Mouse (Mus musculus): ENCODE measurements around the gene Gucy2e. TPM values are rescaled to one million over a fixed set of nuclear protein-coding genes. Genes with fewer than 3 reads are reported as not detected.
A peak's percentile ranks its signal among the peaks of the same experiment; 100 is the strongest.

Gucy2e gene
- polyA plus RNA-seq, 1 experiment from 2014 or later: not detected

DNA sequence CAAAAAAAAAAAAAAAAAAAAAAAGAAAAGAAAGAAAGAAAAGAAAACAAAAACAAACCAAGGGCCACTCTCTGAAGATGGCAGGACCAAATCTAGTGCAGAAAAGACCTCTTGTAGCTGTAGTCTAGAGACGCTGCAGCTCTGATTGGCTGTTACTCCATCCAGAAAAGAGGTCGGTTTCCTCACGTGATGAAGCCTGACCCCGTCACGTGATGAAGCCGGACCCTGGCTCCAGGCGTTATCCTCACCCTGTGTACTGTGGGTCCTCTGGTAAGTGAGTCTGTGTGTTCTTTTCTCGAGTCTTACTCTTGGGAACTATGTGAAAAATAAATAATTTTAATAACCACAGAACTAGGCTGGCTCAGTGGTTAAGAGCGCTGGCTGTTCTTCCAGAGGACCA lies 28.6 kb upstream of the Gucy2e start:
- 80% methylated on average over 9 of the region's 9 CpGs for WGBS
- ATAC-seq (ENCODE audit: low FRiP score) (no peak), DNase-seq (ENCODE audit: low spot score) (no peak)
- Histone ChIP-seq H3K27me3 (ENCODE audit: control insufficient read depth, insufficient read depth, low read length) (no peaks in the 10 kb centered on the region; the same call in 1 of the 2 replicates), H3K4me3 (ENCODE audit: low read depth, low read length) (no peak overlapping the region), H3K9me3 (ENCODE audit: control insufficient read depth, low read length) (no peaks in the 10 kb centered on the region), H3K27ac (ENCODE audit: low read depth, low read length) (no peak overlapping the region), H3K4me1 (replicated peaks; ENCODE audit: control insufficient read depth, insufficient read depth, low read length) (no peaks in the 10 kb centered on the region), H3K36me3 (ENCODE audit: control insufficient read depth, insufficient read depth, low read length) (no peaks in the 10 kb centered on the region), H3K4me2 (replicated peaks; ENCODE audit: low read depth, low read length) (no peak overlapping the region), H3K9ac (ENCODE audit: low read depth, low read length) (no peak overlapping the region)

DNA sequence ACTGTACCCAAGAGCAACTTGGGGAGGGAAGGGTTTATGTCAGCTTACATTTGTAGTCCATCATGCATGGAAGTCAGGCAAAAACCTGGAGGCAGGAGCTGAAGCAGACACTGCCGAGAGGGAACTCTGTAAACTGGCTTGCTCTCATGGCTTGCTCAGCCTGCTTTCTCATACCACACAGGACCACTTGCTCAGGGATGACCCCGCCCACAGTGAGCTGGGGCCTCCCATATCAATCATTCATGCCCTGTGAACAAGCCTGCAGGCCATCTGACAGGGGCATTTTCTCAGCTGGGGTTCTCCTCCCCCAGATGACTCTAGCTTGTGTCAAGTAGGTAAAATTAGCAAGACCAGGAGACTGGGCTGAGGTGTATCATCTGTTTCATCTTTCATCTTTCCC lies 27.4 kb upstream of the Gucy2e start:
- Histone ChIP-seq H3K9me3 (ENCODE audit: control insufficient read depth, low read length) (no peaks in the 10 kb centered on the region), H3K4me3 (ENCODE audit: low read depth, low read length) (no peak overlapping the region), H3K27me3 (ENCODE audit: control insufficient read depth, insufficient read depth, low read length) (no peaks in the 10 kb centered on the region; the same call in 1 of the 2 replicates), H3K36me3 (ENCODE audit: control insufficient read depth, insufficient read depth, low read length) (no peaks in the 10 kb centered on the region), H3K9ac (ENCODE audit: low read depth, low read length) (no peak overlapping the region), H3K4me2 (replicated peaks; ENCODE audit: low read depth, low read length) (no peak overlapping the region), H3K4me1 (replicated peaks; ENCODE audit: control insufficient read depth, insufficient read depth, low read length) (no peaks in the 10 kb centered on the region), H3K27ac (ENCODE audit: low read depth, low read length) (no peak overlapping the region)
- WGBS: 57% methylated on average over 2 of the region's 2 CpGs
- no peak for ATAC-seq (ENCODE audit: low FRiP score)
- no peak for DNase-seq (ENCODE audit: low spot score)

- Histone ChIP-seq H3K4me1 (replicated peaks; ENCODE audit: control insufficient read depth, insufficient read depth, low read length) (no peaks in the 10 kb centered on the region), H3K36me3 (ENCODE audit: control insufficient read depth, insufficient read depth, low read length) (no peaks in the 10 kb centered on the region), H3K4me2 (replicated peaks; ENCODE audit: low read depth, low read length) (no peak overlapping the region), H3K27ac (ENCODE audit: low read depth, low read length) (no peak overlapping the region), H3K4me3 (ENCODE audit: low read depth, low read length) (no peak overlapping the region), H3K27me3 (ENCODE audit: control insufficient read depth, insufficient read depth, low read length) (no peaks in the 10 kb centered on the region), H3K9me3 (ENCODE audit: control insufficient read depth, low read length) (no peaks in the 10 kb centered on the region), H3K9ac (ENCODE audit: low read depth, low read length) (no peak overlapping the region)
- WGBS: 100% methylated on average over 1 of the region's 1 CpGs
- DNase-seq (ENCODE audit: low spot score) (no peak), ATAC-seq (ENCODE audit: low FRiP score) (no peak)
Measured at GRCm38 (mm10) chr11:69260111-69260510, 23.3 kb upstream of the Gucy2e start.

DNA sequence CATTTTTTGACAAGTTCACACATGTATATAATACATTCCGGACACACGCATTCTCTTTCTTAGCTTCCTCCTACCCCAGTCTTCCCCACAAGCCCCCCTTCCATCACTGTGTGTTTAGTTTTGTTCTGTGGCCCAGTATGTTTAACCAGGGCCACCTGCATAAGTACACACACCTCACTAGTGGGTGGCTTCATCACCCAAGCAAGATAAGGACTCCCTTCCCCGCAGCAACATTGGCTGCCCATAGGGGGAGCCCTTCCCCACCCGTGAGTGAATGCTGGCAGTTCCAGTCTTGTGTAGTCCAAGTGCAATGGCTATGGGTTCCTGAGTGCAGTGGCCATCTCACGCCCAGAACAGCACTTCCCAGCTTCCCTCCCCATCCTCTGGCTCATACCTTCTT lies 21.5 kb upstream of the Gucy2e start:
- 53% methylated on average over 5 of the region's 5 CpGs for WGBS
- no peak overlapping the region for H3K4me3 ChIP-seq (ENCODE audit: low read depth, low read length)
- no peak overlapping the region for H3K27ac ChIP-seq (ENCODE audit: low read depth, low read length)
- no peak for ATAC-seq (ENCODE audit: low FRiP score)
- H3K4me1 ChIP-seq (replicated peaks; ENCODE audit: control insufficient read depth, insufficient read depth, low read length): no peaks in the 10 kb centered on the region
- DNase-seq (ENCODE audit: low spot score): peak; percentile 68
- no peak overlapping the region for H3K4me2 ChIP-seq (replicated peaks; ENCODE audit: low read depth, low read length)
- H3K27me3 ChIP-seq (ENCODE audit: control insufficient read depth, insufficient read depth, low read length): no peaks in the 10 kb centered on the region
- no peaks in the 10 kb centered on the region for H3K36me3 ChIP-seq (ENCODE audit: control insufficient read depth, insufficient read depth, low read length)
- H3K9ac ChIP-seq (ENCODE audit: low read depth, low read length): no peak overlapping the region
- H3K9me3 ChIP-seq (ENCODE audit: control insufficient read depth, low read length): no peaks in the 10 kb centered on the region

DNA sequence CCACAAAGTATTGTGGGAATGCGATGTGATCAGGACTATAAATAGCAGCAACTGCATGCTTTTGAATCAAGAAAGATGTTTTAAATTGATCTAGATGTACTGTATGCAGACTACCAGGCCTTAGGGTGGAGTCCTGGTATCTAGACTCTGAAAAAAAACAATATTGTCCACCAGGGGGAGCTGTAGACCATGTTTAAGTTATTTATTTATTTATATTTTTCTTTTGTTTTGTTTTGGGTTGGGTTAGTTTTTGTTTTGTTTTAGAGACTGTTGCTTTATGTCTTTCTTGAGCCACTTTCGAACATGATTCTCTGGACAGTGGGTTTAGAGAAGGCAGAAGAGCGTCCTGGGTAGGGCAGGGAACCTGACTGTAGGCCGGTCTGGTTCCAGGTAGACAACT lies 21.0 kb upstream of the Gucy2e start:
- H3K4me2 ChIP-seq (replicated peaks; ENCODE audit: low read depth, low read length): no peak overlapping the region
- no peak overlapping the region for H3K27ac ChIP-seq (ENCODE audit: low read depth, low read length)
- DNase-seq (ENCODE audit: low spot score): peak; percentile 70
- no peak for ATAC-seq (ENCODE audit: low FRiP score)
- 54% methylated on average over 4 of the region's 4 CpGs for WGBS
- no peaks in the 10 kb centered on the region for H3K9me3 ChIP-seq (ENCODE audit: control insufficient read depth, low read length)
- H3K9ac ChIP-seq (ENCODE audit: low read depth, low read length): no peak overlapping the region
- no peaks in the 10 kb centered on the region for H3K4me1 ChIP-seq (replicated peaks; ENCODE audit: control insufficient read depth, insufficient read depth, low read length)
- H3K4me3 ChIP-seq (ENCODE audit: low read depth, low read length): no peak overlapping the region
- no peaks in the 10 kb centered on the region for H3K27me3 ChIP-seq (ENCODE audit: control insufficient read depth, insufficient read depth, low read length)
- H3K36me3 ChIP-seq (ENCODE audit: control insufficient read depth, insufficient read depth, low read length): no peaks in the 10 kb centered on the region

DNA sequence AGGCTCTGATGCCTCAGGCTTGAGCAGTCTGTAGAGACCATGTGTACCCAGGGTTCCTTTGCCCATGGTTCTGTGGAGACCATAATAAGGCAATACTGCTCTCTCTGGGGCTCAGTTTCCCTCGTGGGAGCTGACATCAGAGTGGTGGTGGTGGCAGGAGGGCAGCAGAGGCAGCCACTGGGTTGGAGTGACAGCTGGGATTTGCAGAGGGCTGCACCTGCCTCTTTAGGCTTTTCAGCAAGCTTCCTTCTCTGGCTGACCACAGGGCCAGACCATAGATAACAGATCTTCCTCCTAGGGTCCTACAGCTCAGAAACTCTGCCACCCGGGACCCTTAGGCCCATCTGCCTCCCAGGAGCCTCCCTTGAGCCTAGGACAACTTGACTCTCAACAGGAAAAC lies 20.2 kb upstream of the Gucy2e start:
- Histone ChIP-seq H3K9me3 (ENCODE audit: control insufficient read depth, low read length) (no peaks in the 10 kb centered on the region), H3K36me3 (ENCODE audit: control insufficient read depth, insufficient read depth, low read length) (no peaks in the 10 kb centered on the region), H3K27ac (ENCODE audit: low read depth, low read length) (no peak overlapping the region), H3K4me1 (replicated peaks; ENCODE audit: control insufficient read depth, insufficient read depth, low read length) (no peaks in the 10 kb centered on the region), H3K27me3 (ENCODE audit: control insufficient read depth, insufficient read depth, low read length) (no peaks in the 10 kb centered on the region), H3K9ac (ENCODE audit: low read depth, low read length) (no peak overlapping the region), H3K4me2 (replicated peaks; ENCODE audit: low read depth, low read length) (no peak overlapping the region), H3K4me3 (ENCODE audit: low read depth, low read length) (no peak overlapping the region)
- 68% methylated on average over 2 of the region's 2 CpGs for whole genome bisulfite sequencing
- ATAC-seq (ENCODE audit: low FRiP score) (no peak), DNase-seq (ENCODE audit: low spot score) (no peak)

GRCm38 (mm10) chr11:69254808-69255207 lies 18.0 kb upstream of the Gucy2e start:
- Histone ChIP-seq H3K4me1 (replicated peaks; ENCODE audit: control insufficient read depth, insufficient read depth, low read length) (no peaks in the 10 kb centered on the region), H3K9me3 (ENCODE audit: control insufficient read depth, low read length) (no peaks in the 10 kb centered on the region), H3K27ac (ENCODE audit: low read depth, low read length) (no peak overlapping the region), H3K4me3 (ENCODE audit: low read depth, low read length) (no peak overlapping the region), H3K27me3 (ENCODE audit: control insufficient read depth, insufficient read depth, low read length) (no peaks in the 10 kb centered on the region), H3K4me2 (replicated peaks; ENCODE audit: low read depth, low read length) (no peak overlapping the region), H3K9ac (ENCODE audit: low read depth, low read length) (no peak overlapping the region), H3K36me3 (ENCODE audit: control insufficient read depth, insufficient read depth, low read length) (no peaks in the 10 kb centered on the region)
- ATAC-seq (ENCODE audit: low FRiP score) (no peak), DNase-seq (ENCODE audit: low spot score) (no peak)
- 84% methylated on average over 5 of the region's 5 CpGs for WGBS

DNA sequence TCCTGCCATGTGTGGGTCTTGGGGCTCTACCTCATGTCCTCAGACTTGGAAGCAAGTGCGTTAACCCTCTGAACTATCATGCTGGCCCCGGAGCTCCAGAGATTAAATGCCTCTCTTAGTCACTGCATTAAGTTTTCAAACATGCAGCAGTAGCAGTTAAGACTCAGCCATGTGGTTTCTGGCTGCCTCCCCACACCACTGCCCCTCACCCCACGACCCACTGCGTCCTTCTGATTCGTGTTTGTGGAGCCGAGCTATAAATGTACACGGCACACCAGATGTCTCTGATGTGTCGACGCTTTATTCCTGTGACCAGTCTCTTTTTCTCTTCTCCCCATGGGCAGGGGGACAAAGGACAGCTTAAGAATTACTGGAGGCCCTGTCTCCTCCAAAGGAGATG lies 16.3 kb upstream of the Gucy2e start:
- ATAC-seq (ENCODE audit: low FRiP score): no peak
- no peak overlapping the region for H3K27ac ChIP-seq (ENCODE audit: low read depth, low read length)
- H3K27me3 ChIP-seq (ENCODE audit: control insufficient read depth, insufficient read depth, low read length): no peaks in the 10 kb centered on the region; the same call in 1 of the 2 replicates
- H3K36me3 ChIP-seq (ENCODE audit: control insufficient read depth, insufficient read depth, low read length): no peaks in the 10 kb centered on the region
- no peak for DNase-seq (ENCODE audit: low spot score)
- H3K9me3 ChIP-seq (ENCODE audit: control insufficient read depth, low read length): no peaks in the 10 kb centered on the region
- H3K4me3 ChIP-seq (ENCODE audit: low read depth, low read length): no peak overlapping the region
- no peak overlapping the region for H3K4me2 ChIP-seq (replicated peaks; ENCODE audit: low read depth, low read length)
- H3K4me1 ChIP-seq (replicated peaks; ENCODE audit: control insufficient read depth, insufficient read depth, low read length): no peaks in the 10 kb centered on the region
- WGBS: 53% methylated on average over 9 of the region's 9 CpGs
- no peak overlapping the region for H3K9ac ChIP-seq (ENCODE audit: low read depth, low read length)

DNA sequence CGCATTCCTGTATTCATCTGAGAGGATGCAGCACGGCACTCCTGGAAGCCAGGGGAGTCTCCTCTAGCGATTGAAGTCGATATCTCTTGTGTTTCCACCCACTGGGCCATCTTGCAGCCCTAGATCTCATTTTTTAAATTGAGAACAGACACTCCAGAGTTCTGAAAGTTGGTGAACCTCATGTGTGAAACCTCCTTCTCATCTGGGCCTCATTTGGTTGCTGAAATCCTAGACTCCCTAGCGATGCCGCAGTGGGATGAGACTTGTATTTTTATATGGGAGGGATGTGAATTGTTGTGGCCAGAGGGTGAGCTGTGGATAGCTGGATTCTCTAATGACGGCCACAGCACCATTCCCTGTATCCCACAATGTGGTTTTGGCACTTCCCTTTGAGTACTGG lies 15.1 kb upstream of the Gucy2e start:
- no peak overlapping the region for H3K4me3 ChIP-seq (ENCODE audit: low read depth, low read length)
- 82% methylated on average over 7 of the region's 7 CpGs for whole genome bisulfite sequencing
- ATAC-seq (ENCODE audit: low FRiP score): no peak
- no peaks in the 10 kb centered on the region for H3K36me3 ChIP-seq (ENCODE audit: control insufficient read depth, insufficient read depth, low read length)
- H3K27me3 ChIP-seq (ENCODE audit: control insufficient read depth, insufficient read depth, low read length): no peaks in the 10 kb centered on the region; the same call in 1 of the 2 replicates
- no peak for DNase-seq (ENCODE audit: low spot score)
- no peak overlapping the region for H3K9ac ChIP-seq (ENCODE audit: low read depth, low read length)
- no peaks in the 10 kb centered on the region for H3K9me3 ChIP-seq (ENCODE audit: control insufficient read depth, low read length)
- H3K27ac ChIP-seq (ENCODE audit: low read depth, low read length): no peak overlapping the region
- H3K4me1 ChIP-seq (replicated peaks; ENCODE audit: control insufficient read depth, insufficient read depth, low read length): no peaks in the 10 kb centered on the region
- H3K4me2 ChIP-seq (replicated peaks; ENCODE audit: low read depth, low read length): no peak overlapping the region
